Mouse (Mus musculus) limb, embryonic 12.5 days (tissue): Measurements from ENCODE around the gene Irf7. TPM values are rescaled to one million over a fixed set of nuclear protein-coding genes. Genes with fewer than 3 reads are reported as not detected.

Source experiments
- ATAC-seq: fragments of 200-750 bp; cut with Nextera tagmentation; 2 replicates; pipeline ENCODE4 v1.8.0; 2017; ENCODE audit warnings: low read depth, moderate TSS enrichment; ENCODE audit not compliant: insufficient number of reproducible peaks, insufficient read depth, low FRiP score, low TSS enrichment
- H3K27ac ChIP-seq: fragments of 300-500 bp; sonication (generic); 2 replicates; pipeline ENCODE4 v1.5.1; 2016; ENCODE audit warnings: mild to moderate bottlenecking, moderate library complexity
- H3K27me3 ChIP-seq: fragments of 300-500 bp; sonication (generic); 2 replicates; pipeline ENCODE4 v1.6.1; 2016; ENCODE audit warnings: mild to moderate bottlenecking, moderate library complexity
- H3K36me3 ChIP-seq: fragments of 300-500 bp; sonication (generic); 2 replicates; pipeline ENCODE4 v1.6.1; 2016; ENCODE audit warnings: mild to moderate bottlenecking, moderate library complexity
- H3K4me1 ChIP-seq: fragments of 300-500 bp; sonication (generic); replicated peaks from 2 replicates; pipeline ENCODE4 v1.6.1; 2016
- H3K4me2 ChIP-seq: fragments of 300-500 bp; sonication (generic); 2 replicates; pipeline ENCODE4 v1.6.1; 2016; ENCODE audit warnings: mild to moderate bottlenecking, moderate library complexity
- H3K4me3 ChIP-seq: fragments of 300-500 bp; sonication (generic); replicated peaks from 2 replicates; pipeline ENCODE4 v1.5.1; 2016; ENCODE audit warnings: mild to moderate bottlenecking
- H3K9ac ChIP-seq: fragments of 300-500 bp; sonication (generic); replicated peaks from 2 replicates; pipeline ENCODE4 v1.6.1; 2016; ENCODE audit warnings: mild to moderate bottlenecking, moderate library complexity
- H3K9me3 ChIP-seq: fragments of 300-500 bp; sonication (generic); 2 replicates; pipeline ENCODE4 v1.6.1; 2016; ENCODE audit warnings: mild to moderate bottlenecking, moderate library complexity
- WGBS: fragments of 180-500 bp; shearing (Covaris S2); methylation state at CpG from one replicate; pipeline ENCODE4 v1.1.7; 2016; 5-methylcytosine and 5-hydroxymethylcytosine counted together
- polyA plus RNA-seq: library from polyadenylated mRNA; unstranded; fragments of >200 nt; fragmentation: Nextera tagmentation; extraction: Ambion mirVana; gene quantifications from 2 replicates; pipeline ENCODE4 v1.2.1, GENCODE M21; 2016

The Irf7 gene
- polyA plus RNA-seq, 1 experiment from 2014 or later = 0.51 TPM

DNA sequence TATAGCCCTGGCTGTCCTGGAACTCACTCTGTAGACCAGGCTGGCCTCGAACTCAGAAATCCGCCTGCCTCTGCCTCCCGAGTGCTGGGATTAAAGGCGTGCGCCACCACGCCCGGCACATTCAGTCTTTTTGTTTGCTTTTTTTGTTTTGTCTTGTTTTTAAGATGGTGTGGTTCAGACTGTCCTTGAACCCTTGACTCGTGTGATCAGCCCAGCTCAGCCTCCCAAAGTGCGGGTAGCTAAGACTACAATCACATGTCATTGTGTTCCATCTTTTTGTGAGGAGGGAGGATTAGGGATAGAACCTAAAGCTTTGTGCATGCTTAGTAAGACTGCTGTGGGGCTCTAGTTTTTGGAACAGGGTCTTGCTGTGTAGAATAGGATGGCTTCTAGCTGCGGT, 34.7 kb downstream of the Irf7 start:
- 96% methylated on average over 10 of the region's 10 CpGs for WGBS
- Histone ChIP-seq H3K4me1 (peaks cover 15% of the 10 kb centered on the region), H3K9ac (no peak overlapping the region), H3K27me3 (no peaks in the 10 kb centered on the region), H3K4me2 (no peak overlapping the region), H3K9me3 (no peaks in the 10 kb centered on the region), H3K4me3 (no peak overlapping the region), H3K27ac (no peak overlapping the region), H3K36me3 (peaks cover 59% of the 10 kb centered on the region)
- ATAC-seq = no peak

DNA sequence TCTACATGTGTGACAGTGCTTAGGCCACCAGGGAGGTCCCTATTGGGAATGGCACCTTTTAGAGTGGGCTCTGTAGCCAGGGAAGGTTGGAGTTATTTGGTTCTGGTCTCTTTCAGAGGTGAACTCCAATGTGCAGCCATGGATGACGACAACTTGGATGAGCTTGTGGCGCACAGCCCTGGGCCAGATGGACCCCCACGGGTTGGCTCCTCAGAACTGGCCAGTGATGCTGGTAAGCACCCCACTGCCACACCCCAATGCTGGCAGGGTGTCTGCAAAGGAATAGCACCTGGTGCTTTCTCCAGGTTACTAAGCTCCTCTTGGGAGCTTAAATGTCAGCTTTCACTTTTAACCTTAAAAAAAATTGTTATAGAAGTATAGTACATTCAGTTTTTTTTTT, 35.2 kb downstream of the Irf7 start:
- ATAC-seq = no peak
- no peak overlapping the region for H3K27ac ChIP-seq
- no peaks in the 10 kb centered on the region for H3K9me3 ChIP-seq
- H3K27me3 ChIP-seq = no peaks in the 10 kb centered on the region
- peaks cover 15% of the 10 kb centered on the region for H3K4me1 ChIP-seq
- no peak overlapping the region for H3K4me3 ChIP-seq
- H3K4me2 ChIP-seq = no peak overlapping the region
- no peak overlapping the region for H3K9ac ChIP-seq
- peaks cover 56% of the 10 kb centered on the region for H3K36me3 ChIP-seq
- 93% methylated on average over 3 of the region's 3 CpGs for WGBS

DNA sequence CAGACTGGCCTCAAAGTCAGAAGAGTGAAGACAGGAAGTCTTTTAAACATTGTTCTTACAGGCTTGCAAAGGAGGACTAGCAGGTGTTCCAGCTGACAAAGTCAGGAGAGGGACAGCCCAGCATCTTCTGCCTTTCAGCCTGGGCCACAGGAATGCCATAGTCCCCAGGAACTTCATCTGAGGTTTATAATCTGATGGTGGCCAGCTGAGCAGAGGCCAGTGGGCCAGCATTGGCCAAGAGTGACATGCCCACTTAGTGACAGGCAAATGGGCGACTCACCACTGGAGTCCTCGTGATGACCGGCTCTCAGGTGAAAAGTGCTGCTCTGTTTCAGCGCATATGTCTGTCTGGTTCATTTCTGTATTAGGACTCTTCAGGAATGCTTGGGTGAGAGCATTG, 35.7 kb downstream of the Irf7 start:
- ATAC-seq = no peak
- 0 out of 2 replicates have a peak overlapping the region, but pooled peaks have one; percentile 4 for H3K9ac ChIP-seq
- peak overlapping the region; percentile 7 for H3K4me2 ChIP-seq
- 92% methylated on average over 4 of the region's 4 CpGs for WGBS
- peaks cover 51% of the 10 kb centered on the region for H3K36me3 ChIP-seq
- peaks cover 15% of the 10 kb centered on the region for H3K4me1 ChIP-seq
- H3K4me3 ChIP-seq = no peak overlapping the region
- no peaks in the 10 kb centered on the region for H3K27me3 ChIP-seq
- H3K9me3 ChIP-seq = no peaks in the 10 kb centered on the region
- no peak overlapping the region for H3K27ac ChIP-seq

DNA sequence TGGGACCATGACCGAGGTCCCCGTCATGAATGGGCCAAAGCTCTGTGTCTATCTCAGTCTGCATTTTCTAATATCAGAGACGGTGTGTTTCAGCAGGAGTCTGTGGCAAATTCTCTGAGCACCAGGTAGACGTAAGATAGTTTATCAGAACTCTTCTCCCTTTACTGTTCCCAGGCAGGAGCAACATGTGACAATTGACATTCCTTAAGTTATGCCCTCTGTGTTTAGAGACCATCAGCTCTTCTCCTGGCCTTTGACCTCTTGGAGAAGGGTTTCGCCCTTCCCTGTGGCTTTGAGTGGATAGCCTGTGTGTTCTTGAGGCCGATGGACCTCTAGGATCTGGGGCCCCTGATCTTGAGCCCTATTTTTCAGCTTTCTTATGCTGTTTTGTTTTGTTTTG, 36.6 kb downstream of the Irf7 start:
- Histone ChIP-seq H3K9me3 (no peaks in the 10 kb centered on the region), H3K4me2 (peak overlapping the region; percentile 92), H3K36me3 (peaks cover 43% of the 10 kb centered on the region), H3K4me1 (peaks cover 15% of the 10 kb centered on the region), H3K27me3 (no peaks in the 10 kb centered on the region), H3K4me3 (peak overlapping the region; percentile 99), H3K27ac (no peak overlapping the region), H3K9ac (peak overlapping the region; percentile 87)
- WGBS = 65% methylated on average over 6 of the region's 6 CpGs
- ATAC-seq = no peak

DNA sequence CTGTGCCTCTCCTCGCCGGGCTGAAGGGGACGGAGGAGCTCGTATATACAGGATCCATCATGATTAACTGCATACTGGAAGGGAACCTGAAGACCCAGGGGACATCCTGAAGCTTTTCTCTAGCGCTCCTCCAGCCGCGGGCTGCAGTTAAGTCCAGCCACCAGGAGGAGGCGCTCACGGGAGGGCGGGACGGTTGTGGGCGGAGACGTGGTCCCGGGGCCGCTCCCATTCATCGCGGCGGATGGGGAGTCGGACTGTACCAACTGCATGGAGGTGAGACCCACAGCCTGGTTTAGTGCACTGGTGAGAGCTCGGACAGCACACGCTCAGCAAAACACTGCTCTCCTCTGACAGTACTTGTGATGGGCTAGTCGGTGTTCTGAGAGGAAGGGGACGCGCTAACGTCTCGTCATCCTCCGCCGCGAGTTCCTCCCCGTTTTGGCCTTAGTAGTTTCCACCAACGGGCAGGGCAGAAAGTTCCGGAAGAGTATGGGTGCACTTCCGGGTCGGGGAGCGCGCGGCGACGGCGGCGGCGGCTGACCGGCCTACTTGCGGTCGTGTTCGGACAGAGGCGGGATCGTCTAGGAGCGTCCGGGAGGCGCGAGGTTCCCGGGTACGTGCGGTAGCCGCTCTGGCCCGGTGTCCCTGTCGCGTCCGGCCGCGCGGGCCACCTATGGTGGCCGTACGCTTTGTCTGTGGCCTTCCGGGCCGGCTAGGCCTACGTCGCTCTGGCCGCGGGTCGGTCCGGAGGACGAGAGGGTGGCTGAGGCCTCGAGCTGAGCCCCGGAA, 37.8 kb downstream of the Irf7 start, which contains the start of gene Phrf1:
Gene Phrf1, plus strand, starts transcription at position 506 of the 789 bp plus-strand sequence.
- Histone ChIP-seq H3K4me2 (peak within 1 kb of the TSS; percentile 92), H3K9me3 (no peaks in the 10 kb centered on the region), H3K36me3 (peaks cover 30% of the 10 kb centered on the region), H3K27ac (peak within 1 kb of the TSS; percentile 94), H3K27me3 (no peaks in the 10 kb centered on the region), H3K4me3 (peak within 1 kb of the TSS; percentile 99), H3K9ac (peak within 1 kb of the TSS; percentile 87), H3K4me1 (peaks cover 15% of the 10 kb centered on the region)
- under 1% methylated on average over 76 of the region's 76 CpGs for WGBS
- peak; percentile 94 for ATAC-seq

DNA sequence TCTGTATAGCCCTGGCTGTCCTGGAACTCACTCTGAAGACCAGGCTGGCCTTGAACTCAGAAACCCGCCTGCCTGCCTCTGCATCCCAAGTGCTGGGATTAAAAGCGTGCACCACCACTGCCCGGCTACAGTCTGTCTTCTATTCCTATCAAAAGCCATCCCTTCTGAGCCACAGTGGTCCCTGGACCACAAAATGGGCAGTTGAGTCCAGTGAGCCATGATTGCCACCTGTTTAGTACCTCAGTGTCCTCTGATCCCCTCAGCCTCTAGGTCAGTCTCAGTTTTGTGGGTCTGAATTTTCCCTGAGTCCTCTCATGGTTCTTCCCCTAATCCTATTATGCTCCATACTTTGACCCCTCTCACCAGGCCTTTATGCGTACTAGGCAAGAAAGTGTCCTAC, 38.5 kb downstream of the Irf7 start:
- Histone ChIP-seq H3K27ac (no peak overlapping the region), H3K36me3 (peaks cover 24% of the 10 kb centered on the region), H3K4me3 (peak overlapping the region; percentile 99; the same call in 1 of the 2 replicates), H3K9ac (peak overlapping the region; percentile 87; the same call in 1 of the 2 replicates), H3K4me1 (peaks cover 15% of the 10 kb centered on the region), H3K27me3 (no peaks in the 10 kb centered on the region), H3K4me2 (peak overlapping the region; percentile 92), H3K9me3 (no peaks in the 10 kb centered on the region)
- 82% methylated on average over 4 of the region's 4 CpGs for WGBS
- 0 out of 2 replicates have a peak, but pooled peaks have one; percentile 17 for ATAC-seq

DNA sequence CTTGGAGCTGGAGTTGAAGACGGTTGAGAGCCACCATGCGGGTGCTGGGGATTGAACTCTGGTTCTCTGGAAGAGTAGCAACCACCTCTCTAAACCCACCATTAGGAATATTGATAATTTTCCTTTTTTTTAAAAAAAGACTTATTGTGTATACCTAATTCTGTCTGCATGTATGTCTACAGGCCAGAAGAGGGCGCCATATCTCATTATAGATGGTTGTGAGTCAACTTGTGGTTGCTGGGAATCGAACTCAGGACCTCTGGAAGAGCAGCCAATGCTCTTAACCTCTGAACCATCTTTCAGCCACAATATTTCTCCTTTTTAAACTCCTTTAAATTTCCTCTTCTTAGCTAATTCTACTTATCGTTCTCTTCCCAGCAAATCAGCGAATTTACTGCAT, 39.7 kb downstream of the Irf7 start:
- Histone ChIP-seq H3K36me3 (peaks cover 11% of the 10 kb centered on the region), H3K4me1 (peaks cover 23% of the 10 kb centered on the region), H3K4me3 (no peak overlapping the region), H3K9me3 (no peaks in the 10 kb centered on the region), H3K27ac (no peak overlapping the region), H3K27me3 (no peaks in the 10 kb centered on the region), H3K9ac (no peak overlapping the region), H3K4me2 (no peak overlapping the region)
- no peak for ATAC-seq
- WGBS = 82% methylated on average over 6 of the region's 6 CpGs

DNA sequence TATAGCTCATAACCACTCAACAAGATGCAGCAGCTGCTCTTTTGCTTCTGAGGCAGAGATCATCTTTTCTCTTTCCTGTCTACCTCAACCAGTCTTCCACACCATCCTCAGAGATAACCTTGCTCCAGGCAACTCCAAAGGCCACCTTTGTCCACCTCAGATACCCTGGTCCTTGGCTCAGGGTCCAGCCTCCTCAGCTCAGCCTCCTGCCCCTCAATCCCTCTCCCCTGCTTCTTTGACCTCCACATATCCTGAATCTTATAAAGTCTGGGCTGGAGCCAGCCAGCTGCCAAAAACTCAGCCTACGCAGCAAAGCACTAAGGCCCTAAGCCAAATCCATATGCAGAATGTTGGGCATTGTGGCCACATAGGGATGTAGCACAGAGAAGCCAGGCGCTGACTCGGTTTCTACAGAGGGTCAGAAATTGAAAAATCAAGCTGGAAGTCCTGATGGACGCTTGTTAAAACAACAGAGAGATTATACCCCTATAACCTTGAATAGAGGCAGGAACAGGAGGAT, 43.5 kb downstream of the Irf7 start:
- no peak for ATAC-seq
- peak overlapping the region; percentile 87 for H3K27ac ChIP-seq
- 0 out of 2 replicates have a peak overlapping the region, but pooled peaks have one; percentile 52 for H3K9ac ChIP-seq
- no peak overlapping the region for H3K4me3 ChIP-seq
- H3K27me3 ChIP-seq = no peaks in the 10 kb centered on the region
- H3K9me3 ChIP-seq = no peaks in the 10 kb centered on the region
- WGBS = 89% methylated on average over 4 of the region's 4 CpGs
- H3K4me2 ChIP-seq = peak overlapping the region; percentile 91; the same call in 1 of the 2 replicates
- H3K36me3 ChIP-seq = peaks cover 25% of the 10 kb centered on the region
- peaks cover 17% of the 10 kb centered on the region for H3K4me1 ChIP-seq

DNA sequence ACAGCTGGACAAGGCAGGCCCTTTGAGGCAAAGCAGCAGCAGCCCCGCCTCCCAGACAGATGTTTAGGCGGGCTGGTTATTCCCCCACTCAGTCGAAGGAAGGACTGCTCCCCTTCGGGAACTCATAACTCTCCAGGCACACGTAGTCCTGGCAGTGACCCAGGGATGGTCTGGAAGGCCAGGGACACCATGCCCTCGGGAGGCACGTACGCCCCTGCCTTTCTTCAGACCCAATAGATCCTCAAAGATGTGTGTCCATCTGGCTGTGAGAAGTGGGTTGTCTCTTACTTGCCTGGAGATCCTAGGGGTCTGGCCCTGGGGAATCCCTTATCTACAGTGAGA, 44.2 kb downstream of the Irf7 start:
- no peak for ATAC-seq

DNA sequence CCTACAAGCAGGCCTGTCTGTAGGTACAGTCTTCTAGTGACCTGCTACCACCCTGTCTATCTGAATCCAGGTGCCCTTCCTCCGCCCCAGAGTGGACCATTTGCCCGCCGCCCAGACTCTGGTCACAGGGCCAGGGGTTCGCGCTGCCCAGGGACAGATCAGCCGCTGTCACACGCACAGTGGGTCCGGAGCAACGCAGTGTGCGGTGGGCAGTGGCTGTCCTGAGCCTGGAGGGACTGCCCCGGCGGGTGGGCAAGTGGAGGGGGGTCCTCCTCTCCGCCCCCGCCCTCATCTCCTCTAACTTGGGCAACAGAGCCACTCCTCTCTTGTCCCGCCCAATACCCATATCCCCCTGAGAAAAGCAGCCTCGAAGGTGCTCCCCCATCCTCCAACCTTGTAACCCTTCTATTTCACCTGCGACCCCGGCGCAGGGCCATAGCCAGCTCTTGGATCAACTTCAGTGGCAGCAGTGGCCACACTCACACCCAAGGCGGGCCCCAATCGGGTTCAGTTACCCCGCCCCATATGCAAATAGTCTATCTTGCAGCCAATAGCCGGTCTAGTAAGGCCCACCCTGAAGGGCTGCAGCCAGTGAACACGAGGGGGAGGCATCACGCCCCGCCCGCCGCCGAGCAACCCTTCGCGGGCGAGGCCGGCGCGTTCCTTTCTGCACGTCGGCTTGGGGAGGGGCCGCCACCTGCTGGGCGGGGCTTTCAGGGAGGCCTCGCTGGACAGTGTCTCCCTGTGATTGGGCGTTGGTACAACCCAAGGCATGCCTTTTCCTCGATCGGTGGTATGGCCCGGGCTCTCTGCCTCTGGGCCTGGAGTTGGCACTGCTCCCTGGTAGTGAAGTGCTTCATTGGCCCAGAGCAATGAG, 44.8 kb downstream of the Irf7 start:
- peak overlapping the region; percentile 57 for H3K4me3 ChIP-seq

More for the DNA sequence above, 44.2 kb downstream of the Irf7 start:
- H3K27me3 ChIP-seq = no peaks in the 10 kb centered on the region
- peaks cover 31% of the 10 kb centered on the region for H3K36me3 ChIP-seq
- H3K4me3 ChIP-seq = peak overlapping the region; percentile 57
- H3K4me1 ChIP-seq = peaks cover 21% of the 10 kb centered on the region
- WGBS = 10% methylated on average over 8 of the region's 8 CpGs
- H3K4me2 ChIP-seq = peak overlapping the region; percentile 91
- H3K9me3 ChIP-seq = no peaks in the 10 kb centered on the region
- peak overlapping the region; percentile 87 for H3K27ac ChIP-seq
- peak overlapping the region; percentile 52 for H3K9ac ChIP-seq

DNA sequence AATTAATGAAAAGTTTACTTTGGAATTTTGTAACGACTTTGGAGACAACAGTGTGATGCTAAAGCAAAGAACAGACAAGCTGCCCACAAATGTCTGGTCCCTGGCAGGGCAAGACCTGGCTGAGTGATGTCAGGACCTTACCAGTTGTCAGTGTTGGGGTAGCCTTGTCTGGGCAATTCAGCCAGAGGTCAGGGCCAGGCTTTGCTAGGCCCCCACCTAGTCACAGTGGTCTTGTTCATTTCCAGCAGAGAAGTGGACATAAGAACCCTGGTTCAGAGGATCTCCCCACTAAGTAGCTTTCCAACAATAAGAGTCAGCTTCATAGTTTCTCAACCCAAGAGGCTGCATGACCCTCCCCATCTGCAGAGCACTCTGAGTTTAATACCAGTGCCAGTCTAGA, 45.9 kb downstream of the Irf7 start:
- Histone ChIP-seq H3K9ac (peak overlapping the region; percentile 70; the same call in 1 of the 2 replicates), H3K36me3 (peaks cover 31% of the 10 kb centered on the region), H3K27ac (0 out of 2 replicates have a peak overlapping the region, but pooled peaks have one; percentile 82), H3K4me1 (peaks cover 33% of the 10 kb centered on the region), H3K4me2 (peak overlapping the region; percentile 91), H3K9me3 (no peaks in the 10 kb centered on the region), H3K27me3 (no peaks in the 10 kb centered on the region), H3K4me3 (peak overlapping the region; percentile 57; the same call in 1 of the 2 replicates)
- WGBS = 81% methylated on average over 1 of the region's 1 CpGs
- ATAC-seq = no peak

More for the DNA sequence above, 44.8 kb downstream of the Irf7 start:
- Histone ChIP-seq H3K4me1 (peaks cover 27% of the 10 kb centered on the region), H3K27ac (peak overlapping the region; percentile 87), H3K4me2 (peak overlapping the region; percentile 91), H3K27me3 (no peaks in the 10 kb centered on the region), H3K9me3 (no peaks in the 10 kb centered on the region), H3K36me3 (peaks cover 31% of the 10 kb centered on the region), H3K9ac (peak overlapping the region; percentile 70)
- WGBS = 5% methylated on average over 44 of the region's 44 CpGs
- ATAC-seq = peak; percentile 97
